Mouse (Mus musculus): ENCODE data around the gene Dapk3. TPM values are rescaled to one million over a fixed set of nuclear protein-coding genes. Genes with fewer than 3 reads are reported as not detected.
"Not testable (repeated sequence)": the region's sequence is repeated elsewhere in the genome, so short reads cannot be mapped to it uniquely, and the experiment has no call there.

Dapk3 gene
- polyA plus RNA-seq, 1 experiment: 95.9 TPM

GRCm38 (mm10) chr10:81177958-81178712 is 4.7 kb upstream of the Dapk3 start:
- Histone ChIP-seq H3K27ac (ENCODE audit: control insufficient read depth, insufficient read depth, low read length) (no peak overlapping the region), H3K36me3 (ENCODE audit: control insufficient read depth, insufficient read depth, low read length) (peaks cover 48% of the 10 kb centered on the region)
- no peak for DNase-seq

GRCm38 (mm10) chr10:81178927-81179326 is 3.9 kb upstream of the Dapk3 start:
- H3K27ac ChIP-seq (ENCODE audit: control insufficient read depth, insufficient read depth, low read length): no peak overlapping the region
- no peak overlapping the region for H3K4me3 ChIP-seq (ENCODE audit: control insufficient read depth, insufficient read depth, low read length)
- no peaks in the 10 kb centered on the region for H3K27me3 ChIP-seq (ENCODE audit: control insufficient read depth, insufficient read depth, low read length)
- no peak for DNase-seq
- H3K4me1 ChIP-seq (replicated peaks; ENCODE audit: control insufficient read depth, insufficient read depth, low read length): peaks cover 28% of the 10 kb centered on the region
- H3K36me3 ChIP-seq (ENCODE audit: control insufficient read depth, insufficient read depth, low read length): peaks cover 48% of the 10 kb centered on the region
- WGBS: 94% methylated on average over 11 of the region's 11 CpGs
- TF ChIP-seq CTCF (IDR thresholded peaks at IDR 0.05; ENCODE audit: borderline replicate concordance, control insufficient read depth, extremely low read depth, insufficient read depth, low read length, poor library complexity): no peak
- no peak for TF ChIP-seq POLR2A (IDR thresholded peaks at IDR 0.05; ENCODE audit: control insufficient read depth, extremely low read depth, insufficient read depth, low read length, poor library complexity)

More at GRCm38 (mm10) chr10:81177958-81178712, 4.7 kb upstream of the Dapk3 start:
- TF ChIP-seq CTCF (IDR thresholded peaks at IDR 0.05; ENCODE audit: borderline replicate concordance, control insufficient read depth, extremely low read depth, insufficient read depth, low read length, poor library complexity) (no peak), POLR2A (IDR thresholded peaks at IDR 0.05; ENCODE audit: control insufficient read depth, extremely low read depth, insufficient read depth, low read length, poor library complexity) (no peak)
- 74% methylated on average over 14 of the region's 14 CpGs for WGBS
- Histone ChIP-seq H3K27me3 (ENCODE audit: control insufficient read depth, insufficient read depth, low read length) (no peaks in the 10 kb centered on the region), H3K4me3 (ENCODE audit: control insufficient read depth, insufficient read depth, low read length) (peak overlapping the region; percentile 78), H3K4me1 (replicated peaks; ENCODE audit: control insufficient read depth, insufficient read depth, low read length) (peaks cover 30% of the 10 kb centered on the region)

- 96% methylated on average over 32 of the region's 32 CpGs for WGBS
- Histone ChIP-seq H3K4me1 (replicated peaks; ENCODE audit: control insufficient read depth, insufficient read depth, low read length) (peaks cover 23% of the 10 kb centered on the region), H3K4me3 (ENCODE audit: control insufficient read depth, insufficient read depth, low read length) (no peak overlapping the region), H3K27ac (ENCODE audit: control insufficient read depth, insufficient read depth, low read length) (no peak overlapping the region), H3K27me3 (ENCODE audit: control insufficient read depth, insufficient read depth, low read length) (no peaks in the 10 kb centered on the region), H3K36me3 (ENCODE audit: control insufficient read depth, insufficient read depth, low read length) (peaks cover 50% of the 10 kb centered on the region)
- no peak for DNase-seq
- TF ChIP-seq CTCF (IDR thresholded peaks at IDR 0.05; ENCODE audit: borderline replicate concordance, control insufficient read depth, extremely low read depth, insufficient read depth, low read length, poor library complexity) (no peak), POLR2A (IDR thresholded peaks at IDR 0.05; ENCODE audit: control insufficient read depth, extremely low read depth, insufficient read depth, low read length, poor library complexity) (no peak)
Observed at GRCm38 (mm10) chr10:81179451-81180342, 3.1 kb upstream of the Dapk3 start.

- peaks cover 19% of the 10 kb centered on the region for H3K4me1 ChIP-seq (replicated peaks; ENCODE audit: control insufficient read depth, insufficient read depth, low read length)
- WGBS: 97% methylated on average over 13 of the region's 13 CpGs
- H3K36me3 ChIP-seq (ENCODE audit: control insufficient read depth, insufficient read depth, low read length): peaks cover 51% of the 10 kb centered on the region
Observed at GRCm38 (mm10) chr10:81180946-81181345, 1.9 kb upstream of the Dapk3 start.

GRCm38 (mm10) chr10:81181860-81182259 is 945 bp upstream of the Dapk3 start:
- not testable (repeated sequence) for H3K27ac ChIP-seq (ENCODE audit: control insufficient read depth, insufficient read depth, low read length)
- peaks cover 51% of the 10 kb centered on the region for H3K36me3 ChIP-seq (ENCODE audit: control insufficient read depth, insufficient read depth, low read length)
- 95% methylated on average over 12 of the region's 12 CpGs for WGBS

More at GRCm38 (mm10) chr10:81180946-81181345, 1.9 kb upstream of the Dapk3 start:
- no peak overlapping the region for H3K4me3 ChIP-seq (ENCODE audit: control insufficient read depth, insufficient read depth, low read length)
- DNase-seq: no peak
- H3K27me3 ChIP-seq (ENCODE audit: control insufficient read depth, insufficient read depth, low read length): no peaks in the 10 kb centered on the region
- H3K27ac ChIP-seq (ENCODE audit: control insufficient read depth, insufficient read depth, low read length): no peak overlapping the region
- TF ChIP-seq POLR2A (IDR thresholded peaks at IDR 0.05; ENCODE audit: control insufficient read depth, extremely low read depth, insufficient read depth, low read length, poor library complexity) (no peak), CTCF (IDR thresholded peaks at IDR 0.05; ENCODE audit: borderline replicate concordance, control insufficient read depth, extremely low read depth, insufficient read depth, low read length, poor library complexity) (no peak)

GRCm38 (mm10) chr10:81183805-81184204 is 1.0 kb downstream of the Dapk3 start, which contains the start of gene 4930442H23Rik:
TSS of gene 4930442H23Rik (minus strand) at chr10:81183849.
- Histone ChIP-seq H3K36me3 (ENCODE audit: control insufficient read depth, insufficient read depth, low read length) (peaks cover 38% of the 10 kb centered on the region), H3K27me3 (ENCODE audit: control insufficient read depth, insufficient read depth, low read length) (no peaks in the 10 kb centered on the region), H3K27ac (ENCODE audit: control insufficient read depth, insufficient read depth, low read length) (peak within 1 kb of the TSS; percentile 59), H3K4me3 (ENCODE audit: control insufficient read depth, insufficient read depth, low read length) (peak within 1 kb of the TSS; percentile 84), H3K4me1 (replicated peaks; ENCODE audit: control insufficient read depth, insufficient read depth, low read length) (peaks cover 10% of the 10 kb centered on the region)
- 88% methylated on average over 5 of the region's 5 CpGs for WGBS
- no peak for DNase-seq
- no peak for TF ChIP-seq CTCF (IDR thresholded peaks at IDR 0.05; ENCODE audit: borderline replicate concordance, control insufficient read depth, extremely low read depth, insufficient read depth, low read length, poor library complexity)
- TF ChIP-seq POLR2A (IDR thresholded peaks at IDR 0.05; ENCODE audit: control insufficient read depth, extremely low read depth, insufficient read depth, low read length, poor library complexity): no peak

More at GRCm38 (mm10) chr10:81181860-81182259, 945 bp upstream of the Dapk3 start:
- H3K4me1 ChIP-seq (replicated peaks; ENCODE audit: control insufficient read depth, insufficient read depth, low read length): peaks cover 19% of the 10 kb centered on the region
- not testable (repeated sequence) for H3K4me3 ChIP-seq (ENCODE audit: control insufficient read depth, insufficient read depth, low read length); DNase-seq; H3K27me3 ChIP-seq (ENCODE audit: control insufficient read depth, insufficient read depth, low read length)

All from thymus, adult 2 months (tissue).